11 mouse cellular contexts compared by ENCODE assay signal in the genomic region with DNA sequence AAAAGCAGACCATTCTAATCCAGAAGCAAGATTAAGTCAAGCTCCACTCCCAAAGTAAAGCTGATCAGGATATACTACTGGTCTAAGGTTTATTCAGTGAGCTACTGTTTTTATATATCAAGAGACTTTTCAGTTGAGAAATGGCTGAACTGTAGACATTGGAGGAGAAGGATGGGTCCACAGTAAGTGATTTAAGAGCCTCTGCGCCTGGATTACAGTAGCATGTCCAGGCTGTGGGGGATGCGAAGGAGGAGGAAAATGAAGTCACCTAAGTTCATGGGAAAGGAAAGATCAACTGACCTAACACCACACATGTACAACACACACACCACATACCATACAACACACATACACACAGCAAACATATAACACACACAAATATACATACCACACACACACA. TPM values are rescaled to one million over a fixed set of nuclear protein-coding genes. Genes with fewer than 3 reads are reported as not detected.
A peak's percentile ranks its signal among the peaks of the same experiment; 100 is the strongest.
DNase-seq lines count a peak whose midpoint lies in the region; ATAC-seq lines count a peak whose summit lies in the region.
"Had no signal": no experiment of that assay in that cellular context is flagged by ENCODE, and none has a peak within 500 bp of the region (broad histone marks: within the 10 kb centered on the region; RNA-seq: fewer than 3 reads in every experiment).

No protein-coding gene starts in this region.

- H3K9ac ChIP-seq in heart, embryonic 14.5 days (ENCODE audit: low read length): peak overlapping the region; percentile 87
- no peak overlapping the region for H3K9ac ChIP-seq in neural tube, embryonic 11.5 days (ENCODE audit: low read length)
- H3K9ac ChIP-seq in limb, embryonic 13.5 days: peak overlapping the region; percentile 79

- ATAC-seq in heart, embryonic 14.5 days (ENCODE audit: insufficient number of reproducible peaks, insufficient read depth, low FRiP score, low read depth): no peak
- ATAC-seq in neural tube, embryonic 11.5 days (ENCODE audit: insufficient read depth, low FRiP score, low TSS enrichment): no peak
- no peak for ATAC-seq in limb, embryonic 13.5 days (ENCODE audit: low FRiP score, low read depth)

- peaks cover 17 to 66% of the 10 kb centered on the region in 2 experiments for H3K4me1 ChIP-seq in heart, embryonic 14.5 days (ENCODE audit: control insufficient read depth in 2 of 2, insufficient read depth in 2 of 2, low read length in 2 of 2)
- no peaks in the 10 kb centered on the region for H3K4me1 ChIP-seq in neural tube, embryonic 11.5 days (ENCODE audit: control insufficient read depth, insufficient read depth, low read length)
- peaks cover 43% of the 10 kb centered on the region for H3K4me1 ChIP-seq in limb, embryonic 13.5 days

- no peak for DNase-seq in heart, postnatal 25 days (ENCODE audit: low spot score)
- no peak for DNase-seq in neural tube, embryonic 11.5 days (ENCODE audit: low spot score)
- DNase-seq in neural tube, embryonic 10.5 days (ENCODE audit: extremely low spot score, low spot score): no peak
- no peak for DNase-seq in adrenal gland, postnatal 36 days
- DNase-seq in left cerebral cortex, postnatal 14 days (ENCODE audit: low spot score in 2 of 2): no peak
- no peak for DNase-seq in layer of hippocampus, adult 18-20 months (ENCODE audit: low spot score in 2 of 2)
- DNase-seq: adrenal gland, adult 8-10 months; right cerebral cortex, postnatal 14 days had no signal

- H3K4me3 ChIP-seq in heart, embryonic 14.5 days (ENCODE audit: control insufficient read depth in 1 of 2, insufficient read depth in 1 of 2, low read depth in 1 of 2, low read length in 2 of 2): peak overlapping the region; percentile 65 to 88
- no peak overlapping the region; the same call in 1 of the 2 replicates for H3K4me3 ChIP-seq in neural tube, embryonic 11.5 days (ENCODE audit: low read depth, low read length)
- peak overlapping the region; percentile 55 for H3K4me3 ChIP-seq in limb, embryonic 13.5 days

- peak overlapping the region; percentile 78 for H3K4me2 ChIP-seq in heart, embryonic 14.5 days (ENCODE audit: low read length)
- peak overlapping the region; percentile 60 for H3K4me2 ChIP-seq in neural tube, embryonic 11.5 days (ENCODE audit: low read depth)
- H3K4me2 ChIP-seq in limb, embryonic 13.5 days (replicated peaks): peak overlapping the region; percentile 80

- H3K9me3 ChIP-seq in heart, embryonic 14.5 days (ENCODE audit: control insufficient read depth, low read length): no peaks in the 10 kb centered on the region
- H3K9me3 ChIP-seq in neural tube, embryonic 11.5 days (ENCODE audit: control insufficient read depth, low read length): no peaks in the 10 kb centered on the region
- no peaks in the 10 kb centered on the region for H3K9me3 ChIP-seq in limb, embryonic 13.5 days

- WGBS in heart, embryonic 14.5 days: 24% methylated on average over 2 of the region's 2 CpGs
- 81% methylated on average over 2 of the region's 2 CpGs for WGBS in neural tube, embryonic 11.5 days
- WGBS in limb, embryonic 13.5 days: 81% methylated on average over 2 of the region's 2 CpGs

- no peaks in the 10 kb centered on the region for H3K27me3 ChIP-seq in heart, embryonic 14.5 days (ENCODE audit: control insufficient read depth, insufficient read depth, low read length)
- H3K27me3 ChIP-seq in neural tube, embryonic 11.5 days (ENCODE audit: control insufficient read depth, insufficient read depth, low read length): no peaks in the 10 kb centered on the region
- no peaks in the 10 kb centered on the region for H3K27me3 ChIP-seq in limb, embryonic 13.5 days
- H3K27me3 ChIP-seq: CH12.LX had no signal

- peaks cover 8% of the 10 kb centered on the region for H3K36me3 ChIP-seq in heart, embryonic 14.5 days (ENCODE audit: control insufficient read depth, insufficient read depth, low read length)
- no peaks in the 10 kb centered on the region for H3K36me3 ChIP-seq in neural tube, embryonic 11.5 days (ENCODE audit: control insufficient read depth, insufficient read depth, low read length)
- H3K36me3 ChIP-seq in limb, embryonic 13.5 days: no peaks in the 10 kb centered on the region

- intact Hi-C loops in heart, postnatal 25 days (cut with DNase I): loop anchor here (2.0 to 5.0 kb wide), 4 partner anchors 16 to 84 kb away; no protein-coding TSS in a partner anchor
- intact Hi-C loops in left cerebral cortex, postnatal 14 days (cut with DNase I): no loop called here

- H3K27ac ChIP-seq in heart, embryonic 14.5 days (replicated peaks in 1 of 2; ENCODE audit: control insufficient read depth in 1 of 2, insufficient read depth in 1 of 2, low read depth in 2 of 2, low read length in 2 of 2): peak overlapping the region; percentile 87 to 97
- no peak overlapping the region for H3K27ac ChIP-seq in neural tube, embryonic 11.5 days (ENCODE audit: low read depth, low read length)
- H3K27ac ChIP-seq in limb, embryonic 13.5 days: peak overlapping the region; percentile 87

RNA-seq across cellular contexts. Expression of a gene that starts 1.3 kb away (rescaled TPM):
- 142 and 146 TPM in 2 replicates for polyA plus RNA-seq in heart, embryonic 14.5 days (2014; fragmentation: Nextera tagmentation; extraction: Ambion mirVana)
- 10 to 100 TPM; 72.6 to 81.7 TPM for total RNA-seq in heart, postnatal 25 days (2021)
- polyA plus RNA-seq in neural tube, embryonic 11.5 days (2014; fragmentation: Nextera tagmentation; extraction: Ambion mirVana): 23.8 and 27.5 TPM in 2 replicates
- polyA plus RNA-seq in limb, embryonic 13.5 days (2015; fragmentation: Nextera tagmentation; extraction: Ambion mirVana): 55.3 and 62.0 TPM in 2 replicates
- 10 to 100 TPM; 56.7 to 86.6 TPM for total RNA-seq in adrenal gland, postnatal 36 days (2021)
- 10 to 100 TPM; 20.3 to 22.6 TPM for total RNA-seq in left cerebral cortex, postnatal 14 days (2021)
- total RNA-seq in layer of hippocampus, adult 18-20 months (2021): 1 to 10 TPM; 3.1 to 3.4 TPM

Comparison
In these comparisons a context has a peak if more than half of its experiments do, and no peak if none do; other contexts are left out.
1. RNA of a gene that starts 1.3 kb away (total RNA-seq): 56.7 to 86.6 TPM in adrenal gland, postnatal 36 days, 72.6 to 81.7 TPM in heart, postnatal 25 days and 20.3 to 22.6 TPM in left cerebral cortex, postnatal 14 days; 3.1 to 3.4 TPM in layer of hippocampus, adult 18-20 months; every median in the first group is over 4 times any median in the second.
2. Peak in every context shown above with its lines, with median percentiles within 50 percentile points of each other: H3K4me2 ChIP-seq.